Mouse (Mus musculus) neural tube, embryonic 10.5 days (tissue): ENCODE results near the gene Gpr137.
"Not testable (repeated sequence)": the region's sequence is repeated elsewhere in the genome, so short reads cannot be mapped to it uniquely, and the experiment has no call there.

Experiments
- DNase-seq: peaks from one replicate; pipeline ENCODE4 v3.0.0-alpha.2; 2017; ENCODE audit warnings: low spot score; ENCODE audit errors: extremely low spot score

The Gpr137 gene

GRCm38 (mm10) chr19:6921647-6922567 lies 20.4 kb downstream of the Gpr137 start, which contains the start of gene Esrra:
Esrra (minus strand) TSS chr19:6921813.
- DNase-seq, result peak; percentile 100

GRCm38 (mm10) chr19:6920741-6921636 lies 21.3 kb downstream of the Gpr137 start:
- no peak for DNase-seq

- DNase-seq, result no peak
These were observed 22.2 kb downstream of the Gpr137 start for GRCm38 (mm10) chr19:6919876-6920740.

- no peak for DNase-seq
These were observed 22.8 kb downstream of the Gpr137 start for GRCm38 (mm10) chr19:6919431-6919830.

GRCm38 (mm10) chr19:6918321-6918720 lies 24.0 kb downstream of the Gpr137 start:
- DNase-seq, result no peak

- DNase-seq, result no peak
These were observed 25.8 kb downstream of the Gpr137 start for GRCm38 (mm10) chr19:6916496-6916895.

GRCm38 (mm10) chr19:6915276-6915675 lies 27.0 kb downstream of the Gpr137 start:
- DNase-seq, result no peak

GRCm38 (mm10) chr19:6914540-6914939 lies 27.7 kb downstream of the Gpr137 start:
- DNase-seq, result no peak

- DNase-seq, result no peak
These were observed 28.3 kb downstream of the Gpr137 start for GRCm38 (mm10) chr19:6913991-6914390.

- no peak for DNase-seq
These were observed 29.2 kb downstream of the Gpr137 start for GRCm38 (mm10) chr19:6913036-6913435.

GRCm38 (mm10) chr19:6912205-6912970 lies 29.9 kb downstream of the Gpr137 start:
- no peak for DNase-seq

GRCm38 (mm10) chr19:6911101-6912074 lies 30.9 kb downstream of the Gpr137 start:
- no peak for DNase-seq

- not testable (repeated sequence) for DNase-seq
These were observed 32.0 kb downstream of the Gpr137 start for GRCm38 (mm10) chr19:6910306-6910705.

GRCm38 (mm10) chr19:6909507-6910289 lies 32.6 kb downstream of the Gpr137 start, which contains the start of the genes Trmt112 and Prdx5:
Trmt112 (plus strand) TSS chr19:6909698.
Prdx5 (minus strand) TSS chr19:6910106.
- peak; percentile 89 for DNase-seq

- DNase-seq, result no peak
These were observed 33.3 kb downstream of the Gpr137 start for GRCm38 (mm10) chr19:6909021-6909420.

GRCm38 (mm10) chr19:6907811-6908540 lies 34.3 kb downstream of the Gpr137 start:
- DNase-seq, result no peak

GRCm38 (mm10) chr19:6907094-6907493 lies 35.2 kb downstream of the Gpr137 start:
- DNase-seq, result no peak
